Mouse (Mus musculus): ENCODE results near the gene Slc2a5. TPM values are rescaled to one million over a fixed set of nuclear protein-coding genes. Genes with fewer than 3 reads are reported as not detected.

Slc2a5 gene
- polyA plus RNA-seq, 1 experiment, result 177 TPM

- Histone ChIP-seq H3K27ac (ENCODE audit: insufficient read depth, low read depth, low read length) (no peak overlapping the region), H3K4me1 (ENCODE audit: control insufficient read depth, insufficient read depth, insufficient read length, low read length) (peaks cover 17% of the 10 kb centered on the region; the same call in 1 of the 2 replicates), H3K27me3 (ENCODE audit: control insufficient read depth, insufficient read depth, low read length) (no peaks in the 10 kb centered on the region), H3K36me3 (ENCODE audit: control insufficient read depth, insufficient read depth, low read length) (peaks cover 16% of the 10 kb centered on the region; the same call in 1 of the 2 replicates), H3K4me3 (ENCODE audit: low read depth, low read length) (no peak overlapping the region)
- WGBS, result 71% methylated on average over 7 of the region's 7 CpGs
- TF ChIP-seq CTCF (IDR thresholded peaks at IDR 0.05; ENCODE audit: extremely low read depth, insufficient read length, insufficient replicate concordance, low read depth, low read length) (no peak), POLR2A (IDR thresholded peaks at IDR 0.05; ENCODE audit: low read depth, low read length) (no peak)
Observed at GRCm38 (mm10) chr4:150127894-150128293, 8.8 kb downstream of the Slc2a5 start.

DNA sequence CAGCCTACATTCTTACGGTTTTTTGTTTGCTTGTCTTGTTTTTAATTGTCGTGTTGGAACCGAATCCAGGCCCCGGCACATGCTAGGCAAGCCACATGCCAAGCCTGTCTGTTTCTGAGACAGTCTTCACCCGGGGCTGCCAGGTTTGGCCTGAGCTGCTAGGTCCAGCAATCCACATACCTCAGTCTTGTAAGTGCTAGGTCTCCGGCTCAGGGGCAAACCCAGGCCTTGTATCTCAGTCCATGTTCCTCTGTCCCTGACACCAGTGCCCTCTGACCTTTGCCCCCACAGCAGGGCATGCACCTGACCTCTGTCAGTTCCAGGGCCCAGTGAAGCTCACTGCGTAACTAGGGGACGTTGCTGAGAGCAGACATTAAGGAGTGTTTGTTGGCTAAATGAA, 9.5 kb downstream of the Slc2a5 start:
- Histone ChIP-seq H3K27me3 (ENCODE audit: control insufficient read depth, insufficient read depth, low read length) (no peaks in the 10 kb centered on the region), H3K4me3 (ENCODE audit: low read depth, low read length) (no peak overlapping the region), H3K4me1 (ENCODE audit: control insufficient read depth, insufficient read depth, insufficient read length, low read length) (peaks cover 20% of the 10 kb centered on the region), H3K27ac (ENCODE audit: insufficient read depth, low read depth, low read length) (no peak overlapping the region), H3K36me3 (ENCODE audit: control insufficient read depth, insufficient read depth, low read length) (peaks cover 16% of the 10 kb centered on the region; the same call in 1 of the 2 replicates)
- 76% methylated on average over 8 of the region's 8 CpGs for WGBS
- no peak for TF ChIP-seq POLR2A (IDR thresholded peaks at IDR 0.05; ENCODE audit: low read depth, low read length)

- H3K36me3 ChIP-seq (ENCODE audit: control insufficient read depth, insufficient read depth, low read length), result peaks cover 19% of the 10 kb centered on the region
- no peak for TF ChIP-seq POLR2A (IDR thresholded peaks at IDR 0.05; ENCODE audit: low read depth, low read length)
- peaks cover 20% of the 10 kb centered on the region for H3K4me1 ChIP-seq (ENCODE audit: control insufficient read depth, insufficient read depth, insufficient read length, low read length)
- 36% methylated on average over 2 of the region's 2 CpGs for WGBS
- no peak overlapping the region for H3K4me3 ChIP-seq (ENCODE audit: low read depth, low read length)
- H3K27me3 ChIP-seq (ENCODE audit: control insufficient read depth, insufficient read depth, low read length), result no peaks in the 10 kb centered on the region
- no peak overlapping the region for H3K27ac ChIP-seq (ENCODE audit: insufficient read depth, low read depth, low read length)
Observed at GRCm38 (mm10) chr4:150130661-150131060, 11.6 kb downstream of the Slc2a5 start.

GRCm38 (mm10) chr4:150132692-150133271, 13.7 kb downstream of the Slc2a5 start:
- Histone ChIP-seq H3K36me3 (ENCODE audit: control insufficient read depth, insufficient read depth, low read length) (peaks cover 22% of the 10 kb centered on the region), H3K4me1 (ENCODE audit: control insufficient read depth, insufficient read depth, insufficient read length, low read length) (peaks cover 24% of the 10 kb centered on the region), H3K27ac (ENCODE audit: insufficient read depth, low read depth, low read length) (peak overlapping the region; percentile 88), H3K27me3 (ENCODE audit: control insufficient read depth, insufficient read depth, low read length) (no peaks in the 10 kb centered on the region), H3K4me3 (ENCODE audit: low read depth, low read length) (peak overlapping the region; percentile 49)
- WGBS, result 11% methylated on average over 24 of the region's 24 CpGs
- TF ChIP-seq POLR2A (IDR thresholded peaks at IDR 0.05; ENCODE audit: low read depth, low read length), result no peak
- no peak for TF ChIP-seq CTCF (IDR thresholded peaks at IDR 0.05; ENCODE audit: extremely low read depth, insufficient read length, insufficient replicate concordance, low read depth, low read length)

DNA sequence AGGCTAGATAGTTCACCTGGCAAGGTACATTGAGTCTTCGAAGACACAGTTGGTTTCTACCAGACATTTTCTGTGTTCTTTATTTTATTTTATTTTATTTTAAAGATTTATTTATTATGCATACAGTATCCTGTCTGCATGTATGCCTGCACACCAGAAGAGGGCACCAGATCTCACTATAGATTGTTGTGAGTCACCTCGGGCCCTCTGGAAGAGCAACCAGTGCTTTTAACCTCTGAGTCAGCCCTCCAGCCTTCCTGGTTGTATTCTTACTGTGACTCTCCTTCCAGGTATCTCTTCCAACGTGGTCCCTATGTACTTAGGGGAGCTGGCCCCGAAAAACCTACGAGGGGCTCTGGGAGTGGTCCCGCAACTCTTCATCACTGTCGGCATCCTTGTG, 16.2 kb downstream of the Slc2a5 start:
- Histone ChIP-seq H3K36me3 (ENCODE audit: control insufficient read depth, insufficient read depth, low read length) (peaks cover 14% of the 10 kb centered on the region), H3K27me3 (ENCODE audit: control insufficient read depth, insufficient read depth, low read length) (no peaks in the 10 kb centered on the region), H3K27ac (ENCODE audit: insufficient read depth, low read depth, low read length) (no peak overlapping the region), H3K4me3 (ENCODE audit: low read depth, low read length) (no peak overlapping the region), H3K4me1 (ENCODE audit: control insufficient read depth, insufficient read depth, insufficient read length, low read length) (peaks cover 24% of the 10 kb centered on the region)
- WGBS, result 80% methylated on average over 7 of the region's 7 CpGs
- no peak for TF ChIP-seq CTCF (IDR thresholded peaks at IDR 0.05; ENCODE audit: extremely low read depth, insufficient read length, insufficient replicate concordance, low read depth, low read length)
- TF ChIP-seq POLR2A (IDR thresholded peaks at IDR 0.05; ENCODE audit: low read depth, low read length), result no peak

DNA sequence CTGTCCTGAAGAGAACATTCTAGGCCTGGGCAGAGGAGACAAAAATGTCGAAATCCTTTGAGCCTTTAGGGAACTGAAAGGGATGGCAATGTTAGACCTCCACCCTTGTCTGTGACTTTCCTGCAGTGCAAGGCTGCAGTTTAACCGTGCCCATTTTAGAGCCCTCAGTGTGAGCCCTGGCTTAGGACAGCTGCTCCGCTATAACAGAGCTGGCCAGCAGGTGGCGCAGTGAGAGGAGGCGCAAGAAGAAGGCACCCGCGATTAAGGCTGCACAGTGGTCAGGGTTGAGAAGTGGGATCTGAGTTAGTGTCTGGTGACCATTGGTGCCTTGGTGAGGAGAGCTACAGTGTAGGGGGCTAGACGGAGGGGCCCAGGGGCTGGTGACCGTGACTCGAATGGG, 17.6 kb downstream of the Slc2a5 start:
- Histone ChIP-seq H3K4me3 (ENCODE audit: low read depth, low read length) (no peak overlapping the region), H3K27ac (ENCODE audit: insufficient read depth, low read depth, low read length) (no peak overlapping the region), H3K27me3 (ENCODE audit: control insufficient read depth, insufficient read depth, low read length) (no peaks in the 10 kb centered on the region), H3K4me1 (ENCODE audit: control insufficient read depth, insufficient read depth, insufficient read length, low read length) (peaks cover 18% of the 10 kb centered on the region), H3K36me3 (ENCODE audit: control insufficient read depth, insufficient read depth, low read length) (peaks cover 16% of the 10 kb centered on the region)
- WGBS, result 5% methylated on average over 10 of the region's 10 CpGs
- TF ChIP-seq CTCF (IDR thresholded peaks at IDR 0.05; ENCODE audit: extremely low read depth, insufficient read length, insufficient replicate concordance, low read depth, low read length) (peak; percentile 88; the same call in 1 of the 2 replicates), POLR2A (IDR thresholded peaks at IDR 0.05; ENCODE audit: low read depth, low read length) (no peak)

- Histone ChIP-seq H3K4me1 (ENCODE audit: control insufficient read depth, insufficient read depth, insufficient read length, low read length) (peaks cover 12% of the 10 kb centered on the region), H3K36me3 (ENCODE audit: control insufficient read depth, insufficient read depth, low read length) (peaks cover 22% of the 10 kb centered on the region)
- TF ChIP-seq POLR2A (IDR thresholded peaks at IDR 0.05; ENCODE audit: low read depth, low read length) (no peak), CTCF (IDR thresholded peaks at IDR 0.05; ENCODE audit: extremely low read depth, insufficient read length, insufficient replicate concordance, low read depth, low read length) (no peak)
Observed at GRCm38 (mm10) chr4:150137368-150138083, 18.4 kb downstream of the Slc2a5 start.

More at GRCm38 (mm10) chr4:150137368-150138083, 18.4 kb downstream of the Slc2a5 start:
- H3K27me3 ChIP-seq (ENCODE audit: control insufficient read depth, insufficient read depth, low read length), result no peaks in the 10 kb centered on the region
- H3K4me3 ChIP-seq (ENCODE audit: low read depth, low read length), result no peak overlapping the region
- WGBS, result 80% methylated on average over 7 of the region's 7 CpGs
- H3K27ac ChIP-seq (ENCODE audit: insufficient read depth, low read depth, low read length), result no peak overlapping the region
